Mouse (Mus musculus) WW6 (cell line): ENCODE data around the gene Col8a1.

Source experiments
- DNase-seq: peaks from one replicate; pipeline ENCODE4 v3.0.0-alpha.2; 2013; ENCODE audit warnings: low read depth, low spot score

The Col8a1 gene

DNA sequence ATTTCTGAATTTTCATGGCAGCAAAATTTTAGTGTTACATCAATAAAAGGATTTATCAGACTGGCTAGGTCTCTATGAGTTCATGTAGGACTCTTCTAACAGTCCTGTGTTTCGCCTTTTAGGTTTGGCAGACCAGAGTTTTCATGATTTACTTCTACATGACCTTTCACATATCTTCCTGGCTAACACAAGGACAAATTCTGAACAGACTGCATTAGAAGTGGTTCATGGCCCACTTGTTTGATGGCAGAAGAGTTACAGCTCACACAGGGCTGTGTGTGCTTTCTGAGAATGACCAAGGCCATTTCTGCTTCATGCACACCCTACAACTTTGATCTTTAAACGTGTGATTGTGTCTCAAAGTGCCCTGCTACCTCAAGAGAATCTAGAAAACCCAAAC is 82.3 kb downstream of the Col8a1 start:
- no peak for DNase-seq

DNA sequence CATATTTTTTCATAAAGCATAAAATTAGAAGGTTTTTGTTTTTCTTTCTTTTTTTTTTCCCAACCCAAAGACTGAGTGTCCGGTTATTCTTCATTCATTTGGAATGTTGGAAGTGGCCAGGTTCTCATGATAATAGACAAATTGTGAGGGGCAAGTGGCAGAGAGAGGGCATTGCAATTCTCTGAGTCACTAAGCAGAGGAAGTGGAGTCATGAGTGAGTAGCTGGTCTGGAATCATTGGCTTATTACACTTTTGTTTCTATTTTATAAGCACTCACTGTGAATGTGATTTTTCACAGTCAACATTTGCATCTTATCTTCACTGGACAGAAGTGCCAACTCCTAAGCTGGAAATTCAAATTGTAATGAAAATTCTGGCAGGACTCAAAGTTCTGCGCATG is 82.9 kb downstream of the Col8a1 start:
- no peak for DNase-seq

DNA sequence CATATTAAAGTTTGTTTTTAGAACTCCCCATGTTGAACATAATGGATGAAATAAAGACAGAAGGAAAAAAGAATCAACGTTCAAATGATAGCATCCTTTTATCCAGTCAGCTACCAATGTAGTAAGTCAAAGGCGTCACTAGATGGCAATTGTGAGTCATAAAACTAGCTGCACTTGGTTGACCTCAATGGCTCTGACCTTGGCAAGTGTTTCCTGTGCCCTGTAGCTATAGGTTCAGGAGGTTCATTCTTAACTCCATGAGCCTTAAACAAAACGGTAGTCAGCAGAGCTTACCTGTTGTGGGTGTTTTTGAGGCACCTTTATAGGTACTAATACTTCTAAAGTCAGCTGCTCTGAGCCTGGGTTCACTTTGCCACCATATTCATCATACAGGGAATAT is 85.2 kb downstream of the Col8a1 start:
- peak; percentile 1 for DNase-seq

DNA sequence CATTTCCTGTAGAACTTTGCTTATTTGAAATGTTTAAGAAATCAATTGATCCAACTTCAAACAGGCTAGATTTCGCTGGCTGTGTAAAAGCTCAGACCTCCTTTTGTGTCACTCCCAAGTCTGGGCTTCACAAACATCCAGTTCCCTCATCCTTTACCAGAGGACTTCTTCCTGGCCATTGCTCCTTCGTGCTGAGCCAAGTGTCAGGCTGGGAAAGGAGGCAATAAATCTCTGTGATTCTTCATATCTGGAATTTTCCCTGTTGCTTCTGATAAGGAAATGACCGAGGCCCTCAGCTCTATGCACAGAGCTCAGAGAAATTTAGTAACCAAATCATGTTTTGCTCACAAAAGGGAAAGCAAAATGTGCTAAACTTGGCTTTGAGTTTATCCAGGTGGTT is 91.9 kb downstream of the Col8a1 start:
- no peak for DNase-seq

DNA sequence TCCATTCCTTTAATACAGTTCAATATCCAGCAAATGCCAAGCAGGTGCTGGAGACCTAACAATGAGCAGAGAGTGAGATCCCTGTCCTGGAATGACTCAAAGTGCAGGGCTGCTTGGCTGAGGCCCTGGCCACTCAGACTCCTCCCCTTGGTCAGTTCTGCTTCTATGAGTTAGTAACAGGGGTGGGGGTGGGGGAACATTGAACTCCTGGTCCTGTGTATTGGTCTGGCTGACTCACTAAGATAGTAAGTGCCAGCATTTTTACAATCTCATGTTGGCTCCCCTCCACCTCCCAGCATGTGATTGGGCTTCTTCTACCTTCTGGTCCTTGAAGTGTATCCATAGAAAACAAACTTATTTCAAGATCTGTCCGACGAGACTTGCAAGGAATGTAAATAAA is 104.6 kb downstream of the Col8a1 start:
- no peak for DNase-seq

DNA sequence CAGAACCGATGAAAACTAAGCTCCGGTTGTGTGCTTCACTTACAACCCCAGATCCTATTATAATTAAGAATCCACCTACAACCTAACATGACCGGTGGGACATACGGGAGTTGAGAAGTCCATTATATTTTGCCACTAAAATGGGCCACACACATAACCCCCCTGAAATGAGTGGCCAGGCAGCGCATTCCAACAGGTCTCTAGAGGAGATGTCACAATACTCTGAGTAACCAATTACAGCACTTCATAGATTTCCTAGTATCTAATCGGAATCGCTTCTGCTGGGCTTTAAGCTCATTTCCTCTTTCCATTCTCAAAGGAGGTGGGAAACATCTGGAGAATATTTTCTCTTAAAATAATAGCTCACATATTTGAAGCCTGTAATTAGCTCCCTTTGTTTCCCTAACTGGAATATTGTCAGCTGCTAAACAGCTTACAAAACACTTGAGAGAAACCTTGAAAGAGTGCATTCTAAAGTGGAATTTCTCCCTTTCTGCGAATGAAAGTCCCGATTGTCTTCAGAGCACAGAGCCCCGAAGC is 113.1 kb downstream of the Col8a1 start:
- no peak for DNase-seq

DNA sequence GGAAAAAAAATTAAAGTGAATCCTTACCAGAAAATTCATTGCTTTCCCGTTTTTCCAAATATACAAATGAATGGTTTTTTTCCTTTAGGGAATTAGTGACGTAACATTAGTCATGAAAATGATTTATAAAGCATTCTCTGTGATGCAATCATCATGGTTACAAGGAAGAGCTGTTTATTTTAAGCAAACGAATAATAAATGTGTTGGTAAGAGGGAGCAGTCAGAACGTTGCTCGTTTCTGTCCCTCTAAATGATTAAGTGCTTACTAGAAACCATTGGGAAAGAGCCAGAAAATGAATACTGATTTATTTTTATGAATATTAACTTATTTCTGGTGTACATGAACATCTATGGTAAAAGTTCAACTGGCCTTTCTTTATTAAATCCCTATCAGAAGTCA is 119.8 kb downstream of the Col8a1 start:
- DNase-seq: no peak

DNA sequence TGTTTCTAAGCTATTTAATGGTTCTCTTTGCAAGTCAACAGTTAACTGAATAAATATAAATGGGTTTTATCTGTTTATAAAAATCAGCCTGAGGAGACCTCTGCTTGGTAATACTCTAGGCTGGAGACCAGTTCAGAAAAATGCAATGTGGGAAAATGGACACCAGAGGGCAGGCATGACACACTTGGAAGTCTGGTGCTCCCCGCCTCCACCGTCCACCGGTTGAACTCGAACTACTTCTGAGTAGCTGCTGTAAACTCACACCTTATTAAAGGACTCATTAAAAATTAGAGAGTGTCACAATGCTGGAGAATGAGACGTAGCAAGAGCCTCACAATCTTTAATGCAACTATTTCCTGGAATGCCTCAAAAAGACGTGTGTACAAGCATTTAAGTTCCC is 120.3 kb downstream of the Col8a1 start:
- peak; percentile 16 for DNase-seq

DNA sequence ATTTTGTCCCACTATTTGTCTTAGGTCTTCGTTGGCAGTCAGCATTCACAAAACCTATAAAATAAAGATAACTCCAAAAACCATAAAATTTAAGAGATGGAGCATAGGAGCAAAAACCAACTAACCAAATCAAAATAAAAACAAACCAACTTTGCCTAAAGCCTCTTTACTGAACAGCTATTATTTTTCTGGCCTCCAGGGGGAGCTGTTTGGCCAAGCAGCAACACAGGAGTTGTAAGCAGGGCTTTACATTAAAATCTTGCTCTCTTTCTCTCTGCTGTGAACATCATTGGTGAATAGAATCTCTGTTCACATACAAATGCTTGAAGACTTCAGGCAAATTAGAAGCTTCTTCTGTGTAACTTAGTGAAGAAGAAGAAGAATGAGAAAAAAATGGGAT is 142.8 kb downstream of the Col8a1 start:
- no peak for DNase-seq

DNA sequence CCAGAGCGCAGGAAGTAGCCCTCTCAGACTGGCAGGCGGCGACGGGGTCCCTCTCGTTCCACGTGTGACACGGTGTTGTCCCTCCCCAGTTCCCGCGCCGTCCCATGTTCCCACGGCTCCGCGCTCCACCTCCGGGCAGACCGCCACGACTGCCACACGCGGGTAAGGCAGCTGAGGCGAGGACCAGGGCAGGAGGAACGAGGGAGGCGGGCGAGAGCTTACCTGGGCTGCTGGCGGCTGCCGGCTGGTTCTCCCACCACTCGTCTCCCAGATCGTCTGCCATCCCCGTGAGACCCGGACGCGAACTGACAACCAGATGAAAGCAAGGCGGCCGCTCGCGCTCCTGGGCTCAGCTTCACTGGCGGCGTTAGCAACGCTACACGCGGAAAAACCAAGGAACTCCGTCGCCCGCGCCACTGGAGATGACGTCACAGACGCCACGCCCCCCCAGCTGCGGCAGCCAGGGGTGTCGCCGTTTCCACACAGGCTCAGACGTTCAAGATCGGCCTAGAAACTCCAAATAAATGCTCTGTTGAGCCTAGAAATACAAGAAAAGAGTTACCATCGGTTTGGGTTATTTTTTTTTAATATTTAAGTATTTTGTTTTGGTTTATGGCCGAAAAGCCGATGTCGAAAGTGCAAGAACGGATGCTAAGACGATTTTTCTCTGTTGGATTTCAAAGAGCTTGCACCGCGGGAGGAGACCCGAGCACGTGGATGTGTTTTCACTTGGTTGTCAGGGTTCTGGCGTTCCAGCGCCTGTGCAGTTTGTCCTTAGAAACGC is 147.9 kb downstream of the Col8a1 start, which contains the start of gene Cmss1:
Gene Cmss1, minus strand, starts transcription at position 421 of the 784 bp plus-strand sequence.
- DNase-seq: peak; percentile 86

DNA sequence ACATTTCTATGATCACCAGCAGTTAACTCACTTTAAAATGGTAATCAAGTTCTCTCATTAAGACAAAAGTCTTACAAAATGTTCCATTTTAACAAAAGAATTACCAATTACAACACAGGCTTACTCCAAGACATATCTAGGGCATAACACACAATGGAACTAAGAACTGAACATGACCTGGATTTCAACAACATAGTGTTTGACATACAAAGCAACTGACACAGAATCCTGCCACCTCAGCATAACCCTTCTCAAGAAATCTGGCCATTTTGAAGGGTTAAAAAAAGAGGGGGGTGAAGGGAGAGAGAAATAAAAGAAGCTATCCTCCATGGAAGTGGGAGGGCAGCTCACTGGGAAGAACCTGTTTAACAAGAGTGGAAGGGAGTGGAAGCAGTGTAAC is 153.5 kb downstream of the Col8a1 start:
- DNase-seq: no peak

DNA sequence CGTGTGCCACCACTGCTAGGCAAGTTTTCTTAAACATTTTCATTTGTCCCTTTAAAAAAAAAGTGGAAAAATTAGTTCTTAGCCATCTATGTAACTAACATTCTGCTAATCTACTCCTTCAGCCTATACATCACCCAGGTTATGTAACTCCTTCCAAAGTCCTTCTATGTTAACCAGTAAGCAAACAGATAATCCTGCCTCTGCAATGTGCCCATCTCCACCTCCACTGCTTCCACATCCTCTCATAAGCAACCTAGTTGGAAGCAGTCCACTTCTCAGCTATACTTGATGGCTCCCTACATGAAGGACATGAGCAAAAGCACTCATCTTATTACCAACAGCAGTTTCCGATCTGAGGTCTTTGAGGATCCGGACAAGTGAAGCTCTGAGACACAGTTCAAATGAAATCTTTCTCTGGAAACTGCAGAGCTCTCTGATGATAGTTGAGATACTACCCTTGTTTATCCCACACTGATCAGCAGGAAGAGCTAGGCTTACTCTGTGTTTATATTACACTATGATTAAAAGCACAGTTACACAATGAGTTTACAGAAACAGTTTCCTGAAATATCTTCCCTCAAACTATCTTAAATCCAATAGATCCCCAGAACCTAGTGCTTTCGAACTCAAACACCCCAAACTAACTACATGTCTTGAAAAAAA is 157.1 kb downstream of the Col8a1 start:
- no peak for DNase-seq

DNA sequence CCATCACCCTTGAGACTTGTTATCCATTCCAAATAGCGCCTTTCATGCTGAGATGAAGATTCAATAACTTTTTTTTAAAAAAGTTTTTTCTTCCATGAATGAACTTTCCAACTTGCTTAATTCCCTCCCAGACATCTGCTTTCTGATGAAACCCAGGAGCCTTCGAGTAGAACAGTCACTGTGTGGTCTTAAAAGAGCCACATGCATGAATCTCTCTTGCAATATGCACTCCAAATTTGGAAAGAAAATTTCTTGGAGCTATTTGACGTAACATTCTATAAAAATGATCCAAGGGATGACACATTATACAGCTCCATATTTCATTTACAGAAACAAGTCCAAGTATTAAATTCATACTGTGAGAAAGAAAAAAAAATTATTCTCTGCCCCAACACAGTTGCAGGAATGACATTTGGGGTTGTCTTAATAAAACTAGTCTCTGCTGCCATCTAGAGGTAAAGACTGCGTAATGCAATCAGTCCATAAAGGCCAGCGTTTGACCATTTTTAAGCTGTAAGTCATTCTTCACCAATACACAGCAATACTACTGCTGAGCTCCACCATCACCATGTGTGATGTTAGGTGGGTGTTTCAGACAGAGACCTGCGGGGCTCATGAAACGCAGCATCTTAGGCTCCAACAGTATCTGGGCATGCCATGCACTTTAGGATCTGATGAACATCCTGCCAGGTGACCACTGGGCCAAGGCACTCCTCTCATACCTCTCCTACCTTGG is 160.9 kb downstream of the Col8a1 start:
- DNase-seq: no peak

DNA sequence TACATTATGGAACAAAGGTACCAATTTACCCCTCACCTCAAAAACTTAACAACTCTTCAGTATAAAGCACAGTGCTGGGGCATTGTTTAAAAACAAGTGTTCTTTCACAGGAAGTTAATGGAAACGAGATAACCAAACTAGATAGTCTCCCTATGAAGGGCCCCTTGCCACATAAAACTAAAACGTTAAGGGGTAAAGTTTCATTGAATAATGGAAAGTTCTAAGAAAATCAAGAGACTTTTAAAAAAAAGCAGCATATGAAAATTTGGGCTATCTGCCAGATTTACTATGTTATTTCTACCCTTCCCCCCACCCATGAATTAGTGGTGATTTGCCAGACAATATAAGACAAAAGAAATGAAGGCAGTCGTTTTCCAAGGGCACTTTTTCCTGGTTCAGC is 169.3 kb downstream of the Col8a1 start:
- no peak for DNase-seq

DNA sequence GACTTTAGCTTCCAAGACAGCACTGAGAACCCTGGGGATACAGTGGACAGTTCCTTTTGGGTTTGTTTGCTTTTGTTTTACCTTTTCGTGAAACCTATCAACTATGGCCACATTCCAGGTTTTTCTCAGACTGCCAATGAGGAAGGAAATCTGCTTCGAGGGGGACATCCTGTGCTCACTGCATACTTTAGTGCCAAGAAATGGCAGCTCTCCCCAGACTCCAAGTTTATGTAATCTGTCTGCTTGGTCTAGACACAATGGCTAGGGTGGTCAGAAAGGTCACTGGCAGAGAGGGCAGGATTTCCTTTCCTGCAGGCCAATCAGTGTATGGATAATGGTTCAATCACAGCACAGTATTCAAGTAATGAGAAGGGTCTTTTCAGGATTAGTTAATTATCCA is 172.5 kb downstream of the Col8a1 start:
- DNase-seq: no peak

DNA sequence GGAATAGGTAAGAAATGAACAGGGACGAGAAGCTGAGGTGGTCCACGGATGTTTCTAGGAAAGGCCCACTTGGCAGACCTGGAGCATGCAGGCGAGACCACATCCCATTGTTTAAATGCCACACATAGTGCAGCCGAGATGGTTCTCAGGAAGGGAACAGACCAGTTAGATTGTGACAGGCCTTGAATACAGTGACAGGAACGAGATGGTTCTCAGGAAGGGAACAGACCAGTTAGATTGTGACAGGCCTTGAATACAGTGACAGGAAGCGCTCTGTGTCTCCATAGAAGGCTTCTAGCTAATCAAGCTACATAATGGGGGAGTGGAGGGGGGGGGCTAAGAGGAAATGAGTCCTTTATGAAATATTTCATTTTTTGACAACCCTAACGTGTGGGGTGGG is 174.5 kb downstream of the Col8a1 start:
- DNase-seq: no peak

DNA sequence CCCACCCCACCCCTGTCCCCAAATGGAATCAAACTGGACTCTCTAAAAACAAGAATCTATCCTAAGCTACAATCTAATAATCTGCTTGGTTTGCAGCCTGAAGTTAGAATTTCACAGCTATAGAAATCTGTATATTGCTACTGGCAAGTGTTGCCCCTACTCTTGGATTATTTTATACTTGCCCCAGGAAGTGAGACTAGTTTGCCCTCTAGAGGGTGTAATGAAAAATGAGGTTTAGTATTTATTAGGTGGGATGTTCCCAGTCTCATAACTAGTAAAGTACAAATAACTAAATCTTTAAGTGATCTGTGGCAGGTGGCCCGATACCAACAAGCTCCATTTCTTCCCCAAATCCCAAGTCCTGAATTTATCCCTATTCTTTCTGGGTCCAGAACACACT is 177.0 kb downstream of the Col8a1 start:
- DNase-seq: no peak

DNA sequence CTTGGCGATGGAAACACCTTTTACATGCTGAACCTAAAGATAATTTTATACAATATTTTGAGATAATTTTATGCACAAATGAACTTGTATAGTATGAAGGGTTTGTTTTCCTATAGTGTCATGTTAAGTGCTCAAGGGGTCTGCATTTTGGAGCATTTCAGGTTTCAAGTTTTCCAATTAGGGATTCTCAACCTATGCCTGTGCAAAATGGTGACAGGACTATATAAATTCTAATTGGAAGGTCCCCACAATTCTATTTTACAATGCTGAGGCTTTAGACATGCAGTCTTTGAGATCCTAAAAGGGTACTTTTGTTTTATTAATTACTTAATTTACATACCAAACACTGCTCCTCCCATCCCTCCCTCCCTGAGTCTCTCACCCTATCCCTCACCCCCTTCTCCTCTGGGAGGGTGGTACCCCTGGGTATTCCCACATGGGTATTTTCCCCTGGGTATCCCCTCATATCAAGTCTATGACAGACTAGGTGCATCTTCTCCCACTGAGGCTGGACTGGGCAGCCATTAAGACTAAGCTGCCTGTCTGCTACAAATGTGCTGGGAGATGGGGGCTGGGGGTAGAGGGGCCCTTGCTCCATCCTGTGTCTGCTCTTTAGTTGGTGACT is 178.7 kb downstream of the Col8a1 start:
- DNase-seq: no peak
